Mouse (Mus musculus) liver, adult 2 months (tissue): ENCODE results near the gene Mrps18b.

Experiments used
- CTCF ChIP-seq: fragments of 200-500 bp; IDR thresholded peaks from 2 replicates; pipeline ENCODE4 v1.5.1; 2011; ENCODE audit warnings: low read depth, low read length, control low read depth
- POLR2A ChIP-seq: fragments of 200-500 bp; IDR thresholded peaks from 2 replicates; pipeline ENCODE4 v1.6.1; 2011; ENCODE audit warnings: low read length, control low read depth; ENCODE audit not compliant: insufficient read depth; ENCODE audit errors: extremely low read depth

DNA sequence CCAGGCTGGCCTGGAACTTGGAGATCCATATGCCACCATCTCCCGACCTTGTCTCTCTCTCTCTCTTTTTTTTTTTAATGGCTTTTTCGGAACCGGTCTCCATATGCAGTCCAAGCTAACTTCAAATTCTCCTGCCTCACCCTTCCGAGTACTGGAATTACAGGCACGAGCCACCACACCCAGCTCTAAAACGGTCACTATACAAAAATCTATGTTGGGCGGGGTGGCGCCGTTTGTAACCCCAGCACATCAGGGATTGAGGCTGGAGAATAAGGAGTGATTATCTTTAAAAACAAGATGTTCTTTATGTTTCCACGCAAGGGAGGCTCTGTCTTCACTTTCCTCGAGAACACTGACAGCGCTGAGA lies 55.4 kb downstream of the Mrps18b start:
- TF ChIP-seq POLR2A (no peak), CTCF (no peak)
